Mouse (Mus musculus): ENCODE data around the gene Ank3. TPM values are rescaled to one million over a fixed set of nuclear protein-coding genes. Genes with fewer than 3 reads are reported as not detected.

Gene Ank3
- total and polyA plus RNA-seq, 2 experiments from 2014 or later = 66.6 to 253 TPM

- DNase-seq (ENCODE audit: low spot score) (peak; percentile 50), ATAC-seq (ENCODE audit: low FRiP score) (no peak)
- peaks cover 4% of the 10 kb centered on the region; the same call in 1 of the 2 replicates for H3K4me1 ChIP-seq (ENCODE audit: insufficient read depth, low read length)
- no peak for TF ChIP-seq CTCF (IDR thresholded peaks at IDR 0.05)
- no peaks in the 10 kb centered on the region for H3K9me3 ChIP-seq (ENCODE audit: low read length)
- WGBS = 64% methylated on average over 8 of the region's 8 CpGs
- no peak overlapping the region for H3K4me3 ChIP-seq (ENCODE audit: low read depth, low read length)
- H3K9ac ChIP-seq (replicated peaks; ENCODE audit: low read length, poor library complexity, severe bottlenecking) = no peak overlapping the region
- no peak overlapping the region for H3K4me2 ChIP-seq (ENCODE audit: low read depth, low read length, poor library complexity, severe bottlenecking)
- no peaks in the 10 kb centered on the region for H3K27me3 ChIP-seq (ENCODE audit: insufficient read depth, low read length)
- no peaks in the 10 kb centered on the region for H3K36me3 ChIP-seq (ENCODE audit: insufficient read depth, low read length)
- H3K27ac ChIP-seq (ENCODE audit: low read depth, low read length) = no peak overlapping the region
Measured at GRCm38 (mm10) chr10:69796421-69796886, 397.9 kb downstream of the Ank3 start.

DNA sequence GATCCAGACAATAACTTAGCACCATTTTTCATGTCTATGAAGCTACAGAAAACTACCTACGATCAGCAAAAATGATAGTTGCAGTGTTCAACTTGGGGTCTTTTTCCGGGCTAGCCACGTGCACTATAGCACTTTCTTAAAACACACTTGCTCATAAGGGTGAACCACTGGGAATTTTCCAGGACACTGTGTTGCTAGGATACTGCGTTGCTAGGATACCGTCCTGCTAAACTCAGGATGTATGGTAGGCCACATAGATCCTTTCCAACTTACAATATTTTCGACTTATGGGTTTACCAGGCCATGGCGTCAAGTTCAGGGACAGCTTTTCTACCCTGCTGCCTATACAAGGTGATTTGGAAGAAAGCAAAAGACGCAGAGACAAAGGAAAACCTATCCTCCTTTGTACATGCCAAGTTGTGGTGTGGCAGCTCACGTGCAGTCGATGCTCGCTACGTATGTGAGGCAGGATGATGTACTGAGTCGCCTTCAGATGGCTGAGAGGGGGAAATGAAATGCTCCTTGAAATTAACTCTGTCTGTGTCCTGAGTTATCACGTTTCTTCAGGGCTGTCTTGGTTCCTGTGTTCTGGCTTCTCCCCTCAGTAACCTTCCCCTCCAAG is 404.7 kb downstream of the Ank3 start:
- H3K9me3 ChIP-seq (ENCODE audit: low read length) = no peaks in the 10 kb centered on the region
- ATAC-seq (ENCODE audit: low FRiP score) (peak; percentile 61; the same call in 1 of the 2 replicates), DNase-seq (ENCODE audit: low spot score) (peak; percentile 88)
- peaks cover 13% of the 10 kb centered on the region for H3K4me1 ChIP-seq (ENCODE audit: insufficient read depth, low read length)
- no peaks in the 10 kb centered on the region for H3K27me3 ChIP-seq (ENCODE audit: insufficient read depth, low read length)
- H3K4me3 ChIP-seq (ENCODE audit: low read depth, low read length) = no peak overlapping the region
- peak overlapping the region; percentile 69 for H3K27ac ChIP-seq (ENCODE audit: low read depth, low read length)
- peak overlapping the region; percentile 34 for H3K4me2 ChIP-seq (ENCODE audit: low read depth, low read length, poor library complexity, severe bottlenecking)
- no peak overlapping the region for H3K9ac ChIP-seq (replicated peaks; ENCODE audit: low read length, poor library complexity, severe bottlenecking)
- no peak for TF ChIP-seq CTCF (IDR thresholded peaks at IDR 0.05)
- 35% methylated on average over 14 of the region's 14 CpGs for WGBS
- no peaks in the 10 kb centered on the region for H3K36me3 ChIP-seq (ENCODE audit: insufficient read depth, low read length)

DNA sequence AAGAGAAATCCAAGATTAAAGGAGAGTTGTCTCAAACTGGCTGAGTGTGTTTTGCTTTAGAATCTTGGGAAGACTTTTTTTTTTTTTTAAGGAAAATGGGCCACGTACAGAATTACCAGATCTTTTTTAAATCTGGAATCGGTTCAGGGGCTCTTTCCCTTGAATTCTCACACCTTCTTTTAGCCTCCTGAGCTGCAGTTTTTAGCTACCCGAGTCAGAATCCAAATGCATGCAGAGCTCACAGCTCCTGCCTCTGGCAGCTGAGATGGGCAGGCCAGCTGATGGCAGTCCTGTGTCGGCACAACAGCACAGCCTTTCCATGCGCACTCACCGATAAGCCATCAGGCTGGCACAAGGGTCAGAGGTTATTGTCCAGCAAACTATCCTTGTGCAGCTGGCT is 406.0 kb downstream of the Ank3 start:
- ATAC-seq (ENCODE audit: low FRiP score) = no peak
- Histone ChIP-seq H3K4me1 (ENCODE audit: insufficient read depth, low read length) (peaks cover 13% of the 10 kb centered on the region), H3K4me3 (ENCODE audit: low read depth, low read length) (no peak overlapping the region), H3K36me3 (ENCODE audit: insufficient read depth, low read length) (peaks cover 7% of the 10 kb centered on the region; the same call in 1 of the 2 replicates), H3K9me3 (ENCODE audit: low read length) (no peaks in the 10 kb centered on the region), H3K4me2 (ENCODE audit: low read depth, low read length, poor library complexity, severe bottlenecking) (no peak overlapping the region), H3K27me3 (ENCODE audit: insufficient read depth, low read length) (no peaks in the 10 kb centered on the region), H3K9ac (replicated peaks; ENCODE audit: low read length, poor library complexity, severe bottlenecking) (no peak overlapping the region), H3K27ac (ENCODE audit: low read depth, low read length) (no peak overlapping the region)
- WGBS = 47% methylated on average over 6 of the region's 6 CpGs
- DNase-seq (ENCODE audit: low spot score) = no peak
- no peak for TF ChIP-seq CTCF (IDR thresholded peaks at IDR 0.05)

DNA sequence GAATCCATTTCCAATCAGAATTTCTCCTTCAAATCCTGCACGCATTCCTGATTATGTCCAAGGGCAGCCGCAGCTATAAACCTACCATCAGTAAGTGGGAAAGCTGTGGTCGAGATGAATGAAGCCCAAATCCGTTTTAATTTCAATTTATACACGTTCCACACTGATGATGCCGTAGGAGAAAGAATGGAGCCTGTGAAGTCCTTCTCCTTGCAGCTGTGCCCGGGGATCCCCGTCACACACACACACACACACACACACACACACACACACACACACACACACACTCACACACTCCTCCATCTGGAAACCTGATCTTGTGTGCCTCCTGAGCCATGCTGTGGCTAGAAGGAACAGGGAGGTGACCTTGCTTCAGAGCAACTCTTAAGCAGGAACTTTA is 412.2 kb downstream of the Ank3 start:
- Histone ChIP-seq H3K4me3 (ENCODE audit: low read depth, low read length) (no peak overlapping the region), H3K4me1 (ENCODE audit: insufficient read depth, low read length) (0 out of 2 replicates have a peak, but pooled peaks cover 3% of the 10 kb centered on the region), H3K36me3 (ENCODE audit: insufficient read depth, low read length) (peaks cover 12% of the 10 kb centered on the region), H3K27me3 (ENCODE audit: insufficient read depth, low read length) (no peaks in the 10 kb centered on the region), H3K27ac (ENCODE audit: low read depth, low read length) (no peak overlapping the region), H3K4me2 (ENCODE audit: low read depth, low read length, poor library complexity, severe bottlenecking) (no peak overlapping the region), H3K9ac (replicated peaks; ENCODE audit: low read length, poor library complexity, severe bottlenecking) (no peak overlapping the region), H3K9me3 (ENCODE audit: low read length) (no peaks in the 10 kb centered on the region)
- 55% methylated on average over 8 of the region's 8 CpGs for WGBS
- ATAC-seq (ENCODE audit: low FRiP score) (no peak), DNase-seq (ENCODE audit: low spot score) (no peak)
- TF ChIP-seq CTCF (IDR thresholded peaks at IDR 0.05) = no peak

DNA sequence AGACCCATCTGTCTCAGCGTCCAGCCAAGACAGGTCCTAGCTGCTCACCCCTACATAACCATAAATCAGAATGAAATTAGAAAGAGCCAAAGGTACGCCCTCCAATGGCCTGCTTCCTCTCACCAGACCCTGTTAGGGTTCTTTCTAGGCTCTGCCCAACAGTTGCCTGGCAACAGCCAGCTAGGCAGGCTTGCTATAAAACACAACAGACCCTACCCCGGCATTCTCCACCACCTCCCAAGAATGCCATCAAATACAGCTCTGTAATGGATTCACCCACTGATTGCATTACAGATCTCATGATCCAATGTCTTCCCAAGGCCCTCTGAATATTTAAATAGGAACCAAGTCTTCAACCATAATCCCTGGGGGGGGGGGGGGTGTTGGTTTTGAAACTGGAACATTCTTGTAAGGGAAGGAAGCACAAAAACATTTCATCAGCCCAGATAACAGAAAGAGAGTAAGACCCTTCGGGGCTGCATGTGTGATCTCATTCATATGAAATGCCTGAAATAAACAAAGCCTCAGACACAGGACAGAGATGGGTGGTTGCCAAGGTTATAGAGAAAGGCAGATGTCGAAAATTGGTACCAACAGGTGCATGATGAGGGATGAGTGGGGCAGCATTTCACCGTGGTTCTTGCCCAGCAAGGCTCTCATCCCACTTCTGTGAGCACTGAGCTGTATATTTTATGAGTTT is 415.4 kb downstream of the Ank3 start:
- Histone ChIP-seq H3K9me3 (ENCODE audit: low read length) (no peaks in the 10 kb centered on the region), H3K36me3 (ENCODE audit: insufficient read depth, low read length) (peaks cover 8% of the 10 kb centered on the region), H3K9ac (replicated peaks; ENCODE audit: low read length, poor library complexity, severe bottlenecking) (no peak overlapping the region), H3K27ac (ENCODE audit: low read depth, low read length) (no peak overlapping the region), H3K27me3 (ENCODE audit: insufficient read depth, low read length) (no peaks in the 10 kb centered on the region), H3K4me1 (ENCODE audit: insufficient read depth, low read length) (0 out of 2 replicates have a peak, but pooled peaks cover 3% of the 10 kb centered on the region), H3K4me2 (ENCODE audit: low read depth, low read length, poor library complexity, severe bottlenecking) (no peak overlapping the region), H3K4me3 (ENCODE audit: low read depth, low read length) (no peak overlapping the region)
- DNase-seq (ENCODE audit: low spot score) (peak; percentile 45), ATAC-seq (ENCODE audit: low FRiP score) (no peak)
- TF ChIP-seq CTCF (IDR thresholded peaks at IDR 0.05) = no peak
- WGBS = 66% methylated on average over 6 of the region's 6 CpGs

DNA sequence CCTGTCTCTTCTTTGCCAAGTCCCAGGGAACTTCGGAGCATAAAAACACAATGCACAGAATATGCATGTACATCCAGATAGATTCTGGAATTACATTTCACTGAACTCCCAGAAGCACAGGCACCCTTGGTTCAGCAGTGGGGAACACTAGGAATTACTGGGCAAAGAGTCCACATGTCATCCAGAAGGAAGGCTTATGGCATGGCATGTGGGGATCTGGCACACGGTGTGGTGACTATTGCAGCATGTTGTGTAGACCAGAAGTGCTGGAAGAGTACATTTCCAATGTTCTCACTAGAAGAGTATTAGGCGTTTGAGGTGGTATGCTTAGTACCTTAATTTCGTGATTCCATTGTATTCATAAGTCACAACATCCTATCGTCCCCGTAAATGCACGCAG is 422.7 kb downstream of the Ank3 start:
- H3K4me1 ChIP-seq (ENCODE audit: insufficient read depth, low read length) = no peaks in the 10 kb centered on the region
- 95% methylated on average over 7 of the region's 7 CpGs for WGBS
- no peaks in the 10 kb centered on the region for H3K9me3 ChIP-seq (ENCODE audit: low read length)
- H3K27me3 ChIP-seq (ENCODE audit: insufficient read depth, low read length) = no peaks in the 10 kb centered on the region
- H3K36me3 ChIP-seq (ENCODE audit: insufficient read depth, low read length) = peaks cover 21% of the 10 kb centered on the region
- no peak for TF ChIP-seq CTCF (IDR thresholded peaks at IDR 0.05)
- no peak overlapping the region for H3K4me3 ChIP-seq (ENCODE audit: low read depth, low read length)
- ATAC-seq (ENCODE audit: low FRiP score) (no peak), DNase-seq (ENCODE audit: low spot score) (no peak)
- H3K4me2 ChIP-seq (ENCODE audit: low read depth, low read length, poor library complexity, severe bottlenecking) = no peak overlapping the region
- no peak overlapping the region for H3K9ac ChIP-seq (replicated peaks; ENCODE audit: low read length, poor library complexity, severe bottlenecking)
- H3K27ac ChIP-seq (ENCODE audit: low read depth, low read length) = no peak overlapping the region
